Mouse (Mus musculus) forebrain, embryonic 11.5 days (tissue): Measurements from ENCODE around the gene Spdya. TPM values are rescaled to one million over a fixed set of nuclear protein-coding genes. Genes with fewer than 3 reads are reported as not detected.

Source experiments
- polyA plus RNA-seq: library from polyadenylated mRNA; unstranded; fragments of >200 nt; fragmentation: Nextera tagmentation; extraction: Ambion mirVana; gene quantifications from 2 replicates; pipeline ENCODE4 v1.2.1, GENCODE M21; 2014

Spdya gene
- polyA plus RNA-seq, 1 experiment from 2014 or later = 1.3 TPM

Other genes starting within 250 kb of the Spdya start
- gene Emilin2, start 240.1 kb upstream of the Spdya start, polyA plus RNA-seq = 10.3 and 11.7 TPM in 2 replicates
- 4.4 and 6.1 TPM in 2 replicates for gene Gm4707, start 92.1 kb upstream of the Spdya start, polyA plus RNA-seq
- gene Smchd1, start 76.7 kb upstream of the Spdya start, polyA plus RNA-seq = 86.4 and 92.9 TPM in 2 replicates
- gene Ndc80, start 25.2 kb upstream of the Spdya start, polyA plus RNA-seq = 69.3 and 70.5 TPM in 2 replicates
- gene Wdr43, start 63.8 kb downstream of the Spdya start, polyA plus RNA-seq = 96.1 and 98.1 TPM in 2 replicates
- 0.05 and 0.13 TPM in 2 replicates for gene Togaram2, start 121.2 kb downstream of the Spdya start, polyA plus RNA-seq
- gene Pcare, start 200.8 kb downstream of the Spdya start, polyA plus RNA-seq = not detected in 2 replicates
- 10.1 and 10.2 TPM in 2 replicates for gene Clip4, start 216.4 kb downstream of the Spdya start, polyA plus RNA-seq